Mouse (Mus musculus) thymus, adult 2 months (tissue): ENCODE results near the gene Fam227b.

Source experiments
- CTCF ChIP-seq: fragments of 200-500 bp; IDR thresholded peaks from 2 replicates; pipeline ENCODE4 v1.5.1; 2012; ENCODE audit warnings: mild to moderate bottlenecking, control low read depth, low read length, moderate library complexity, borderline replicate concordance; ENCODE audit not compliant: control insufficient read depth, poor library complexity, insufficient read depth; ENCODE audit errors: extremely low read depth
- POLR2A ChIP-seq: fragments of 200-500 bp; IDR thresholded peaks from 2 replicates; pipeline ENCODE4 v1.6.1; 2012; ENCODE audit warnings: mild to moderate bottlenecking, low read length, control low read depth, moderate library complexity; ENCODE audit not compliant: control insufficient read depth, poor library complexity, insufficient read depth; ENCODE audit errors: extremely low read depth

DNA sequence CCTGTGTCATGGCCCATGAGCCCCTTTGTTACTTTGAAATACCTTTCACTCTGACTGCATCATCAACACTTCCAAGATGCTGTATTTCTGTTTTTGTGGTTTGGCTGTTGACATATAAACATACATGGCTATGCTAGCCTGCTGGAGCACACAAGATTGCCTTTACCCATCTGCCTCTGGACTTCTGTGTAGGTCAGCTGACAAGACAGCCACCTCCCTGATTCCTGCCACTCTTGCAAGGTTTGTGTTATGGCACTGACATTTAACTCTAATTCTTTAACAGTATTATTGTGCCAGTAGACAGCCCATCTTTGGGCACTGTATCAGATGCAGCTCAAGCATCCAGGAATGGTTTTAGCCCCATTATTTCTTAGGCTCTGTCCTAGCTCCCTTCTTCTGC lies 14.5 kb upstream of the Fam227b start:
- TF ChIP-seq CTCF (no peak), POLR2A (no peak)
